Mouse (Mus musculus): Measurements from ENCODE around the gene Pkn1. TPM values are rescaled to one million over a fixed set of nuclear protein-coding genes. Genes with fewer than 3 reads are reported as not detected.

Gene Pkn1
- polyA plus RNA-seq, 2 experiments from 2014 or later: 21.0 to 25.9 TPM

DNA sequence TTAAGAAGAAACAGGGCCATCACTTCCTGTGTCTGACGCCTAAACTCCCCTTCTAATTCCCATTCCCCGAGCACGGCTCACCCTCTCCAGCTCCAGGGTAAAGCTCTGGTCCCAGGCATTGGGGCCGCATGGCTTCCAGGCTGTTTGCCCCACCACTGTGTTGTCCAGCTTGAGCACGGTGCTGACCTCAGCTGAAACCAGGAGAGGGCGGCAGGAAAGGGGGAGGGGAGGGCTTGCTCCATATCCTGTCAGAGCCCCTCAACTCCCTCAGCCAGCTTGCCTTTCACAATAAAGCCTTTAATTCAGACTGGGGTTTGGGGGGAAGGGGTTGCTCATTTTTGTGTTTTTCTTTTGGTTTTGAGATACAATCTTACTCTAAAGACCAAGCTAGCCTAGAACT is 17.9 kb downstream of the Pkn1 start:
- ATAC-seq: no peak

DNA sequence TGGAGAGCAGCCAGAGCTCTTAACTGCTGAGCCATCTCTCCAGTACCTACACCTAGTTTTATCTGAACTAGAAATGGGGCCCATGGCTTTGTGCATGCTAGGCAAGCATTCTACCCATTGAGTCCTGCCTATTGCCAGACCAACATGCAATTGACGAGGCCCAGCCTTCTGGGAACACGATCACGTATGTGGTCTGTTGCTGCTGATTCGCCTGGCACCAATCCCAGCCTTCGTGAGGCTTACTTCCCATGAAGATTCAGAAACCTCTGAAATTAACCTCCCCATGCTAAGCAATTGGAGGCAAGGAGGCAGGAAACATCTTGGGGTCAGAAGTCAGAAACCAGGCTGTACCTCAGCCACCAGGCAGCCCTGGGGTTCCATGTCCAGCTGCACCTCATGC is 18.4 kb downstream of the Pkn1 start:
- no peak for ATAC-seq

DNA sequence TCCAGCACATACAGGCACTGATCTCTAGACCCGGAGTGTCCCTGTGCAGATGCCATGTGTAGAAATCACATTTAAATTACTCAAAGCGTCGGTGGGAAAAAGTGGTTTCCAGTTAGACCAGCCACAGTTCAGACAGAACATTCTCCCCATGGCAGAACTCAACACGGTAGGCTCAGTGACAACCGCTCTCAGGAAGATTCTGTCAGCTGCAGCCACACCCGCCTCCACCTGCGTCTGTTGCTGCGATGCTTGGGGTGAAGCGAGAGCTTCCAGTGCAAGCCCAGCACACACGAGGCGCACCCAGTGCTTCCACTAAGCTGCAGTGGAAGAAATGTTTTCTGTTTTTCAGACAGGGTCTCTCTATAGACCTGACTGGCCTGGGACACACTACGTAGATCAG is 19.1 kb downstream of the Pkn1 start:
- ATAC-seq: no peak

DNA sequence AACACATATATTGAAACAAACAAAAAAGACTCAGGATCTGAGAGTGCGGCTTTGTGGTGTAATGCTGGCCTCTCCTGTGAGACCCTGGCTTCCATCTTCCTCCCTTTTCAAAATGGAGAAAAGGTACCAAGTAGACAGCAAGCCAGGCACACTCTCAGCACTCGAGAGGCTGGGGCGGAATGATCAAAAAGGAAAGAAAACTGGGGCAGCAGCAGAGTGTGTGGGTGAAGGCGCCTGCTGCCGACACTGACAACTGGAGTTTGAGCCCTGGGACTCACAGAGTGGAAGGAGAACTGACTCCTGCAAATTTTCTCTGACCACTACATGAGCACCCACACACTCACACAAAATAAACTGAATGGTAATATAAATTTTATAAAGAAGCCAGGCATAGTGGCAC is 24.5 kb downstream of the Pkn1 start:
- ATAC-seq: no peak

DNA sequence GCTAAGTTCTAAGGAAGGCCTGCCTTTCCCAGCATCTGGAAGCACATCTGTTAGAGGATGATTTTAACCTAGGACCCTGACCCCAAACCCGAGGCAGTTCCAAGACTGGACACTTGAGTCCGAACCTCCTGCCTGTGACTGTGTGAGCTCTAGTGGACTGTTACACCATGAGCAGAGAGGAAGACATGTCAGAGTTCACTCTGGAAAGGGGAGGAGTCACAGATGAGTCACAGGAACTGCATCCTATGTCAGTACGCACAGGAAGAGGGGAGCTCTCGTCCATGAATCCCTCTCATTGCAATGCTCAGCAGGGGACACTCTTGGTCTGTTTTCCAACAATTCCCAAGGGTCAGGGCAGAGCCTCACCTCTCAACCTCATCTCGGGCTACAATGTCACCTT is 26.0 kb downstream of the Pkn1 start:
- ATAC-seq: no peak

DNA sequence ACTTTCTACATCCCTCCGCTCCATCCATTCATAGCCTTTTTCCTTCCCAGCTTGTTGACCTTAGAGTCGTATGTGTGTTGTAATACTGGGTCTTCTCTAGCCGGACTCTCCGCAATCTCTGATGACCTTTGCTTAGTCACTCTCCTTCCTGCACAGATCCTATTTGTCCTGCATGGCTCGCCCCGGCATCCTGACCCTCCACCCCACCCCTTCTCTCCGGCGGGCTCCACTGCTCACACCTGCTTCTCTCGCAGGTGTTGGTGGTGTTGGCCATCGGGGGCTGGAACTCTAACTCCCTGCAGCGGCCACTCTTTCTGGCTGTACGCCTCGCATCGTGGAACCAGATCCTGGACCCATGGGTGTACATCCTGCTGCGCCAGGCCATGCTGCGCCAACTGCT is 30.0 kb downstream of the Pkn1 start:
- ATAC-seq: no peak

DNA sequence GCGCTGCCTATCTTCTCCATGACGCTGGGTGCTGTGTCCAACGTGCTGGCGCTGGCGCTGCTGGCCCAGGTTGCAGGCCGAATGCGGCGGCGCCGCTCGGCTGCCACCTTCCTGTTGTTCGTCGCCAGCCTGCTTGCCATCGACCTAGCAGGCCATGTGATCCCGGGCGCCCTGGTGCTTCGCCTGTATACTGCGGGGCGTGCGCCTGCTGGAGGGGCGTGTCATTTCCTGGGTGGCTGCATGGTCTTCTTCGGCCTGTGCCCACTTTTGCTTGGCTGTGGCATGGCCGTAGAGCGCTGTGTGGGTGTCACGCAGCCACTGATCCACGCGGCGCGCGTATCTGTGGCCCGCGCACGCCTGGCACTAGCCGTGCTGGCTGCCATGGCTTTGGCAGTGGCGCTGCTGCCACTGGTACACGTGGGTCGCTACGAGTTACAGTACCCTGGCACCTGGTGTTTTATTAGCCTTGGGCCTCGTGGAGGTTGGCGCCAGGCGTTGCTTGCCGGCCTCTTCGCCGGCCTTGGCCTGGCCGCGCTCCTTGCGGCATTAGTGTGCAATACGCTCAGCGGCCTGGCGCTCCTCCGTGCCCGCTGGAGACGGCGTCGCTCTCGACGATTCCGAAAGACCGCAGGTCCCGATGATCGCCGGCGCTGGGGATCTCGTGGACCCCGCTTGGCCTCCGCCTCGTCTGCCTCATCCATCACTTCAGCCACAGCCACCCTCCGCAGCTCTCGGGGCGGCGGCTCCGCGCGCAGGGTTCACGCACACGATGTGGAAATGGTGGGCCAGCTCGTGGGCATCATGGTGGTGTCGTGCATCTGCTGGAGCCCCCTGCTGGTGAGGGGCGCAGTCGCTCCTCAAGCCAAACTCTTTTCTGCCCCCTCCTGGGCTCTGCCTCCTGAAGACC is 30.7 kb downstream of the Pkn1 start:
- ATAC-seq: peak; percentile 55

DNA sequence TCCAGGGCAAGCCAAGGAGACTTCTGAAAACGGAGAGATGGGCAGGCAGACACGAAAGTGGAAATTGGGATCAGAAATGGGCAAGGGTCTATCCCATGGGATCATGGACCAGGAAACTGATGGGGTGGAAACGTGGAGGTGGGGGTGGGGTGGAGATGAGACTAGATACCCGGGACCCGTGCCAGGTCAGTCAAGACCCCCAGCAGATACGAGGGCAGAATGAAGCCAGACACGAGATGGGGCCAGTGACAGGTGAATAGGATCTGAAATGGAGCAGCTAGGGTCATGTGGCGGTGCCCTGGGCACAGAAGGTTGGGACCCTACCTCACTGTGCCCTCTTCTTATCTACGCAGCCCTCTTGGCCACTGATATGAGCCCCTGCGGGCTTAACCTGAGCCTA is 31.5 kb downstream of the Pkn1 start:
- ATAC-seq: no peak

DNA sequence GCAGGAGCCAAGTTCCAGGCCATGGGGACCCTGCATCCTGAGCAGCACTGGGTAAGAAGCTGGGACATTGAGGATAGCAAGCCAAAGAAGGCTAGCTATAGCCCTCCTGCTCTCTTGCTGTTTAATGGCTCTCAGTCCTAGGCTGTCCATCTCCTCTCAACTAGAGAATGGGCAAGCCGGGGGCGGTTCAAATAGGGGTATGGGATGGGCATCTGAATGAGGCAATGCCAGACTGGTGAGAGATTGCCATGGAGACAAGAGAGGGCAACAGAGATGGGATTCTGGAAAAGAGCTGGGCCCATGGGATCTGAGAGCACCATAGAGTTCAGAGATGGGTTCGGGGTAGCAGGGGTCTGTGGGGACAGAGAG is 32.1 kb downstream of the Pkn1 start:
- no peak for ATAC-seq

DNA sequence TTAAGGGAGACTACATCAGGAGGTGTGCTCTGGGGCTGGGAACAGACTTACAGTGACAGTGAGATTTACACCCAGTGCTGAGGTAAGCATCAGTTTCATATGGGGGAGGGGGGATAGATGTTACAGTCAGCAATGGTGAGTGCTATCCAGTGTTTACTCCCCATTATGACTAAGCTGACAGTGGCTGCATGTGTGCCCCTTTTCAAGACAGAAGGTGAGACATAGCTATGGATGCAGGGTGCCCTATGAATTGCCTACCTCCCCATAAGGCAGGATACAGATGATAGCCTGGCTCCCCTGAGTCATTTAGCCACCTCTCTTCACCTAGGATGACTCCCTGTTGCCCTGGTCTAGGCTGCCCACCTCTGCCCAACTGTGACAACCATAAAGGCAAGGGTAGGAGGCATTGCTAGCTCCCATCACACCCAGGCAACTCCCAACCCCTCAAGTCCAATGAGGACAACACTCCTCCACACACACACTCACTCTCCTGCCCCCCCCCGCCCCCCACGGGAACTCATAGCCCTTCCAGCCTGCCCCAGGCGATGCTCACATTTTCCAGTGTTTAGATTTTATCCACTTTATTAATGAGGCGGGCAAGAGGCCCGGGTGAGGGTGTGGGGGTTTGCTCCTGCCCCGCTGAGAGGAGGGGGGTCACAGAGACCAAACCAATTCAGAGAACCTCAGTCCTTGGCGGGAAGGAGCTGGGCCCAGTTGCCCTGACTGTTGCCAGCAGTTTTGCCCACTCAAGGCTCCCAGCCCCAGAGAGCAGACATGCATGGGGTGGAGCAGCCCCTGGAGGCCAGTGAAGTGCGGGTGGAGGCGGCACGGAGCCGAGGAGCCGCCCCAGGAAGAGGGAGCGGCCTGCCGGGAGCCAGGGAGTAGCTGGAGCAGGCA is 32.8 kb downstream of the Pkn1 start, which contains the start of gene Ptger1:
Ptger1 (plus strand) TSS at position 710 of the 897 bp plus-strand sequence.
- no peak for ATAC-seq

DNA sequence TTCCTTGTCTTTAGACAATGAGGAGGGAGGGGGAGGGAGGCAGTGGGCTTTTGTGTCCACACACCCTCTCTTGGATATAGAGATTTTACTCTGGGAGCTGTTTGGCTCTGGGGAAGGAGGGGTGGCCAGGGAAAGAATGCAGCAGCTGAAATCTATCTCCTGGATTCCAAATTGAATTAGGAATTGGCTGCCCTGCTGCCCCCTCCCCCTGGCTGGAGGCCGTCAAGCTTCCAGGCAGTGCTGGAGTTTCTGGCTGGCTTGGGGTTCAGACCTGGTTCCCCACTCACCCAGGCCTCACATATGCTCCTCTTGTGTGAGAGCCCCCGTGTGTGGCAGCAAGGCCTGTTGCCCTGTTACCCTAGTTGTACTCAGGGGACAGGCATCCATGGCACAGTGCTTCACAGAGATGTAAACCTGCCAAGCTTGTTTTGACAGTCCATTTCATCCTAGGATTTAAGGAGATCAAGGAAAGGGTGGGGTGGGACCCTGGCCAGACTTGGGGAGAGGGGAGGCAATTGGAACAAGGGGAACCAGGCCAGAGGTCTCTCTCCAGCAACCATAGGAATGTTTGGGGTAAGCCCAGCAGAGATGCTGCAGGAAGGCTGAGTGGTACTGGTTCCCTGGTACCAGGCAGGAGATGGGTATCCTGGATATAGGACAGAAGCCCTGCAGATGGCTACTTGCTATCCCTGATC is 33.9 kb downstream of the Pkn1 start:
- no peak for ATAC-seq

DNA sequence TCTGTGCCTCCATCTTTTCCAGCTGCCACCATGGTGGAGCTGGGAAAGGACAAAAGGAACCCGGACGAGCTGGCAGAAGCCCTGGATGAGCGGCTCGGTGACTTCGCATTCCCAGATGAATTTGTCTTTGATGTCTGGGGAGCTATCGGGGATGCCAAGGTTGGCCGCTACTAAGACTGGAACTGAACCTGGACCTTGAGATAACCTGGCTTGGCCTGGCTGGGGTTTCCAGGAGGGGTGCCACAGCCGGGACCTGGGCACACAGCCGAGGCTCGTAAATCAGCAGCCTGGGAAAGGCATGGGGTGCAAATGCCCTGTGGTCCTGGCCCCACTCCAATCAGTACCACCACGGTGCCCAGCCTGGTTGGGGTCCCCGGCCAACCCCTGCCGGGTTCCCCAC is 34.9 kb downstream of the Pkn1 start:
- no peak for ATAC-seq

DNA sequence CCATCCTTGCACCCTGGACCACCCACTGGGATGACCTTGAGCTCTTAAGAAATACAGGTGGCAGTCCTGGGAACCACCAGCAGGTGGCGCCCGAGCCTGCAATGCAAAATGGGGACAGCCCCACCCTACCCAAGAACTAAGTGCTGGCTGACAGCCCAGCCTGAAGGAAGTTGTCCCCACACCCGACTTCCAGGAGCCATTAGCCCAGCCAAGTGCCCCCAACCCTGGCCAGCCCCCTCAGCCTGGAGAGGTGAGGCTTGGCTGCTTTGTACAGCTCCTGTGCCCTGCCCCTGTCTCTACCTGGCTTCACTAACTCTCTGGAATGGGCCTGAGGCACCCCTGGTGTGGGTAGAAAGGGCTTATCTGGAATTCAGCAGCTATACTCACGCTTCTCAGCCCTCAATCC is 36.6 kb downstream of the Pkn1 start:
- ATAC-seq: peak; percentile 82

DNA sequence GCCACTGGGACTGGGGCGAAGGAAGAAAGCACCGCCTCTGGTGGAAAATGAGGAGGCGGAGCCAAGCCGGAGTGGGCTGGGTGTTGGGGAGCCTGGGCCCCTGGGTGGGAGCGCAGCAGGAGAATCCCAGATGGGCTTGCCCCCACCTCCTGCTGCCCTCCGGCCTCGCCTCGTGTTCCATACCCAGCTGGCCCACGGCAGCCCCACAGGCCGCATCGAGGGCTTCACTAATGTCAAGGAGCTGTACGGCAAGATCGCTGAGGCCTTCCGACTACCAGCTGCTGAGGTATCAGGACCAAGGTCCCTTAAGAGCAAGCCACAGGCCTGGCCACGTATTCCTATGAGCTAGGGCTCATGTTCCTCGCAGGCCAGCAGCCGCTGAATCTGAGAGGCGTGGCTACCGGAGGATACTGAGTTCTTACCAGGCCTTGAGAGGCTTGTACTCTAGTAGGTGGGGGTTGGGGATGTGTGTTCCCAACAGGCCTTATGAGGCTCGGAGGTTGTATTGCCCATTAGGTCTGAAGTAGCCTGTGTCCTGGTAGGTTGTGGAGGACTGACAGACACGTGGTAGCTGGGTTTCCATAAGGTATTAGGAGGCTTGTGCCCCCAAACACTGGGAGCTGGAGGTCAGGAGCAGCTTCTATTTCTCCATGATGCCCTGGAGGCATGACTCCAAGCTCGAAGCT is 37.8 kb downstream of the Pkn1 start:
- ATAC-seq: no peak

DNA sequence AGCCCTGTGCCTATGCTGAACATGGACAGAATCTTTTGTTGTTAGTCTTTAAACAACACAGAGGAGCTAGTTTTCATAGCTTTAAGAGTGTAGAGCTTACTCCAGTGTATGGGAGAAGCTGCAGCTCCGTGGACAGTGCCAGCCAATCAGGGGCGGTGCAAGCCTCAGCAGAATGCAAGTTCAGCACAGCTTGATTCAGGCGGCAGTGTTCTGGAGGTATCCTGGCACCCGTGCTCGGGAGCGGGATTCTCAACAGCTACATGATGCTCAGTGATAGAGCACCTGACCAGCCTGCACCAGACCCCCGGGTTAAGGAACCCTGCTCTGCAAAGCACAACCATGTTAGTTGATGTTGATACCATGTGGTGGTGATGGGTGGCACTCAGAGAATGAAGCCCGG is 38.4 kb downstream of the Pkn1 start:
- ATAC-seq: no peak

DNA sequence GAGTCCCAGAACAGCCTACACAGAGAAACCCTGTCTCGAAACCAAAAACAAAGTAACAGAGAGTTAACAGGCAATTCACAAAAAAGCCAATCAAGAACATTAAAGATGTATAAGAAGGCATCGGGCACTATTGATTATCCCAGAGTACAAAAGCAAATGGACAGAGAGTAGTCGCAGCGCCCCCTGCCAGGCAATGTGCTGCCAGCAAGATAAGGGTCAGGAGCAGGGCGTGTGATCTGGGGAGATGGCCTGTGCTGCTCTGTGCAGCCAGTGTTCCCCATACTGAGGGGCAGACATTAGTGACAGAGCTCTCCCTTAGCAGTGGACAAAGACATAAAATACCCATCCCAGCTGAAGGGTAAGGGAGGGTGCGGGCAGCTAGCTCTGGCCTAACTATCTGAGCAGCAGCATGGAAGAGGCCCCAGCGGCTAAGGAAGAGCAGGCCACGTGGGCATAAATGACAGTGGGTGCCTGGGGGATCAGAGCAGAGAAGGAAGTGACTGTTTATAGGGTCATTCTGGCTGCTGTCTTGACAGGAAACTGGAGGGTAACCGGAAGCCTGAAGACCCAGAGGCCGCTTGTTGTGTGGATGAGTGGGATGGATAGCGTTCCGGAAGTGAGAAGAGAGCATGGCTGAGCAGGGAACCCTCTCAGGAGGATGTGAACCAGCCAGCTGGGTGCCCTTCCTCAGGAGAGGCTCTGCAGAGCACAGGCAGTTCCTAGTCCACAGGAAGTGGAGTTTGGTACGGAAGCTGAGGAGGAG is 42.3 kb downstream of the Pkn1 start:
- ATAC-seq: no peak

DNA sequence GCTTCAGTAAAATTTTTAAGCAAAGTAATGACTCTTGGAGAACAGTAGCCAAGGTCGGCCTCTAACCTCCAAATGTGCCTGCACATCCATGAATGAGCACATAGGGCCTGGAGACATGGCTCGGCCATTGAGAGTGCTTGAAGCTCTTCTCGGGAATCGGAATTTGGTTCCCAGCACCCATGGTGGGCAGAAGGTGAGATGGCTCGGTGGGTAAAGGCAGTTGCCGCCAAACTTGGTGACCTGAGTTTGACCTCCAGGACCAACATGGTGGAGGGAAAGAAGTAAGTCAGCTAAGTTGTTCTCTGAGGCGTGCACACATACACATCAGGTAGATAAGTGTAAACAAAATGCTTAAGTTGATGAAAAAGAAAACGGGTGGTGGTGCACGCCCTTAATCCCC is 42.9 kb downstream of the Pkn1 start:
- no peak for ATAC-seq

DNA sequence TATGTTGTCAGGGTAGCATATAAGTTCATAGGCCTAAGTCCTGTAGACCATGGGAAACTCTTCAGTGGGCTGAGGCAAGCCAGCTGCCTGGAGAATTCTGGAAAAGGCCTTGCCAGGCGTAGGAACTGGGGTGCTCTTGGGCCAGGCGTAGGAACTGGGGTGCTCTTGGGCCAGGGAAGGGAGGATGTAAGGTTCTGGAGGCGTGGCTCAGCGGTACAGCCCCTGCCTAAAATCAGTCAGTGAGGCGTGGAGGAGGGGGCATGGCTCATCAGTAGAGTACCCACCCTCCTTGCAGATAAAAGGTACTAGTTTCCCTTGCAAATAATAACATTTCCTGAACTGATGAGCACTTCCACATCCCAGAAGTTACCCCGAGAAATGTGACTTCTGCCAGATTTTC is 44.3 kb downstream of the Pkn1 start:
- no peak for ATAC-seq

DNA sequence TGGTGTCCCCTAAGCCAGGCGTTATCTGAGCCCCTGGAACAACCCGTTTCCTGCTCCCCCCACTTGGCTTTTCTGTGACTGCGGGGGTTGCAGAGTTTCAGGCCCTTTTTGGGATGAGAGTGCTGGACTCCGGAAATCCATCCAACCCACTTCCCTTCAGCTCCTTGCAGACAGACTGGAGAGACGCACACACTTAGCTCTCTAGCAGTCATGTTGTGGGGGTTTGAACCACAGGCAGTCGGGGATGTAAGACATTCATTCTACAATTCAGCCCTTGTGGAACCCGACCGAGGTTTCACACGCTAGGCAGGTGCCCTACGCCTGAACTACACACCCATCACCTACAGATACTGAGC is 45.3 kb downstream of the Pkn1 start:
- no peak for ATAC-seq

DNA sequence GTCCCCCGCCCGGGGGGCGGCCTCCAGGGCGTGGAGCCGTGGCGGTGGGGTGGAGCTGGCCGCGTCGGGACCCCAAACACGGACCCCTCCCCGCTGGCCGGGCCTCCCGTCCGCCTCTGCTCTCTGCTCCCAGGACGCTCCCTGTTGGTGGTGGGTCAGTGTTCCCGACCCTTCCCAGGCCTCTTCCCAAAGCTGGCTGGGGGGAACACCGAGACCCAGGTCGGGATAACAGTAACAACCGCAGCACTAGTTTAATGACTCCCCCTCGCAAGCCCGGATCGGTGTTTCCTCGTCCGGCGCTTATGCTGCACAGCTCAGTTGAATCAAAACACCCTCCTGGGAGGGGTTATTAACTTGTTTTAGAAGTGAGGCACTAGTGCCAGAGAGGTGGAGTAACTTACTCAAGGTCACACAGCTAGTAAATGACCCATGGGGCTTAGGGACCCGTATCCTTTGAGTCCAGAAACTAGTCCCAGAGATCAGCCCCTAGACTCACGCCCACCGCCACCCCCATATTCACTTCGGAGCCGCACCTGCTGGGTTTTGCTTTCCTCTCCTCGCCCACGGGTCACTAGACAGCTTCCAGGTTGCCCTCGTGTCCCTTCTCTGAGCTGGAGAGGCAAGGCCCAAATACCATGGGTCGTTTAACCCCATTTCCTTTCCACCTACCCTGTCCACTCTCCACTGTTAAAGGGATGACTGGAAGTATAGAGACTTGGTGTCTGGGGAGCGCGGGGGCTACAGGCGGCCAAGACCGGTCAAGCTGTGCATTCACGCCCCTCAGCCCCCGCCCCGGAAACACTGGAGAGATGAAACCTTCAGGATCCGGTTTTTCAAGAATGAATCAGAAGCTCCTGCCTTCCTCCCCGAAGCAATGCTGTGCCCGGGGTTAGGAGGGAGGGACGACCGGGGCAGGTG is 46.0 kb downstream of the Pkn1 start:
- peak; percentile 21 for ATAC-seq

Data from CD4-positive, CD25-positive, alpha-beta regulatory T cell, adult 4 months (primary cell).